Mouse (Mus musculus) activated CD4-positive, CD25-positive, alpha-beta regulatory T cell, adult 4 months (primary cell): ENCODE results near the gene Mien1. TPM values are rescaled to one million over a fixed set of nuclear protein-coding genes. Genes with fewer than 3 reads are reported as not detected.

Source experiments
- ATAC-seq: one replicate; pipeline ENCODE4 v1.8.0; 2017
- polyA plus RNA-seq, 2 experiments: library from polyadenylated mRNA; unstranded; fragments of 100-300 nt; shearing (Covaris generic); gene quantifications; one replicate each; pipeline ENCODE4 v1.2.1; 2017

The Mien1 gene
- polyA plus RNA-seq, 2 experiments from 2014 or later: 161 to 193 TPM

- ATAC-seq: no peak
Measured at GRCm38 (mm10) chr11:98418939-98419547, 19.7 kb downstream of the Mien1 start.

- no peak for ATAC-seq
Measured at GRCm38 (mm10) chr11:98418273-98418672, 20.5 kb downstream of the Mien1 start.

- ATAC-seq: no peak
Measured at GRCm38 (mm10) chr11:98417074-98417473, 21.7 kb downstream of the Mien1 start.

- ATAC-seq: no peak
Measured at GRCm38 (mm10) chr11:98414162-98414561, 24.6 kb downstream of the Mien1 start.

GRCm38 (mm10) chr11:98413731-98414130 lies 25.1 kb downstream of the Mien1 start:
- no peak for ATAC-seq

- ATAC-seq: no peak
Measured at GRCm38 (mm10) chr11:98412797-98413301, 25.9 kb downstream of the Mien1 start.

- no peak for ATAC-seq
Measured at GRCm38 (mm10) chr11:98412273-98412796, 26.5 kb downstream of the Mien1 start, which contains the start of gene Erbb2. Gene Erbb2, plus strand, starts transcription at chr11:98412470.

- ATAC-seq: no peak
Measured at GRCm38 (mm10) chr11:98409341-98409822, 29.4 kb downstream of the Mien1 start.

- ATAC-seq: no peak
Measured at GRCm38 (mm10) chr11:98408872-98409271, 29.9 kb downstream of the Mien1 start.

GRCm38 (mm10) chr11:98406621-98407020 lies 32.2 kb downstream of the Mien1 start:
- ATAC-seq: no peak

- ATAC-seq: no peak
Measured at GRCm38 (mm10) chr11:98400816-98401215, 38.0 kb downstream of the Mien1 start.

- ATAC-seq: peak; percentile 93
Measured at GRCm38 (mm10) chr11:98400161-98400726, 38.5 kb downstream of the Mien1 start, which contains the start of gene Pgap3. Gene Pgap3, minus strand, starts transcription at chr11:98400490.

- ATAC-seq: no peak
Measured at GRCm38 (mm10) chr11:98397946-98398345, 40.8 kb downstream of the Mien1 start.

- no peak for ATAC-seq
Measured at GRCm38 (mm10) chr11:98395041-98395440, 43.8 kb downstream of the Mien1 start.

- no peak for ATAC-seq
Measured at GRCm38 (mm10) chr11:98394301-98394700, 44.5 kb downstream of the Mien1 start.

GRCm38 (mm10) chr11:98393317-98393716 lies 45.5 kb downstream of the Mien1 start:
- no peak for ATAC-seq

GRCm38 (mm10) chr11:98392645-98393044 lies 46.1 kb downstream of the Mien1 start:
- no peak for ATAC-seq

- ATAC-seq: no peak
Measured at GRCm38 (mm10) chr11:98392034-98392433, 46.8 kb downstream of the Mien1 start.

GRCm38 (mm10) chr11:98390141-98390540 lies 48.6 kb downstream of the Mien1 start:
- no peak for ATAC-seq

- ATAC-seq: no peak
Measured at GRCm38 (mm10) chr11:98389221-98389780, 49.5 kb downstream of the Mien1 start.

- ATAC-seq: no peak
Measured at GRCm38 (mm10) chr11:98388282-98388681, 50.5 kb downstream of the Mien1 start.
